Mouse (Mus musculus) mouse trophoblast stem cell (cell line): ENCODE data around the gene Cep162.

Source experiments
- in situ Hi-C, 2 experiments: fragments of 300-500 bp; cut with MseI, MboI; formaldehyde crosslinking; loops; 2 replicates in 1 of 2; 3 replicates in 1 of 2; pipeline ENCODE4 v1.15.1; 2025

Gene Cep162

GRCm38 (mm10) chr9:87254903-87255695 lies at the start of gene Cep162:
Gene Cep162, minus strand, starts transcription at chr9:87255536.
- in situ Hi-C loops, result no loop called here

- in situ Hi-C loops, result no loop called here
Measured at GRCm38 (mm10) chr9:87303196-87303595, 47.9 kb upstream of the Cep162 start.

- in situ Hi-C loops, result no loop called here
Measured at GRCm38 (mm10) chr9:87298900-87299299, 43.6 kb upstream of the Cep162 start.

GRCm38 (mm10) chr9:87297522-87297921 lies 42.2 kb upstream of the Cep162 start:
- in situ Hi-C loops, result no loop called here

- in situ Hi-C loops, result no loop called here
Measured at GRCm38 (mm10) chr9:87255696-87256030, 327 bp upstream of the Cep162 start.

GRCm38 (mm10) chr9:87248118-87248517 lies 7.2 kb downstream of the Cep162 start:
- in situ Hi-C loops, result loop anchor here (10.0 kb wide), 2 partner anchors 153 to 223 kb away; partner anchors contain the start of gene Cyb5r4 (in 1 of the 2)

- in situ Hi-C loops, result loop anchor here (10.0 kb wide), 2 partner anchors 153 to 223 kb away; partner anchors contain the start of gene Cyb5r4 (in 1 of the 2)
Measured at GRCm38 (mm10) chr9:87247678-87248077, 7.7 kb downstream of the Cep162 start.

- in situ Hi-C loops, result no loop called here
Measured at GRCm38 (mm10) chr9:87213204-87213603, 42.1 kb downstream of the Cep162 start.

- in situ Hi-C loops, result no loop called here
Measured at GRCm38 (mm10) chr9:87210830-87211339, 44.5 kb downstream of the Cep162 start.

- in situ Hi-C loops, result no loop called here
Measured at GRCm38 (mm10) chr9:87202431-87202830, 52.9 kb downstream of the Cep162 start.

- in situ Hi-C loops, result no loop called here
Measured at GRCm38 (mm10) chr9:87200919-87201318, 54.4 kb downstream of the Cep162 start.

- in situ Hi-C loops, result no loop called here
Measured at GRCm38 (mm10) chr9:87200426-87200825, 54.9 kb downstream of the Cep162 start.

GRCm38 (mm10) chr9:87198036-87198435 lies 57.3 kb downstream of the Cep162 start:
- in situ Hi-C loops, result no loop called here

GRCm38 (mm10) chr9:87197277-87197676 lies 58.1 kb downstream of the Cep162 start:
- in situ Hi-C loops, result no loop called here

GRCm38 (mm10) chr9:87193721-87194120 lies 61.6 kb downstream of the Cep162 start:
- in situ Hi-C loops, result no loop called here

GRCm38 (mm10) chr9:87187336-87187735 lies 68.0 kb downstream of the Cep162 start:
- in situ Hi-C loops, result no loop called here

- in situ Hi-C loops, result no loop called here
Measured at GRCm38 (mm10) chr9:87182231-87182630, 73.1 kb downstream of the Cep162 start.

- in situ Hi-C loops, result no loop called here
Measured at GRCm38 (mm10) chr9:87178534-87178933, 76.8 kb downstream of the Cep162 start.

- in situ Hi-C loops, result no loop called here
Measured at GRCm38 (mm10) chr9:87171517-87171916, 83.8 kb downstream of the Cep162 start.

GRCm38 (mm10) chr9:87170891-87171290 lies 84.4 kb downstream of the Cep162 start:
- in situ Hi-C loops, result no loop called here

GRCm38 (mm10) chr9:87169144-87169543 lies 86.2 kb downstream of the Cep162 start:
- in situ Hi-C loops, result no loop called here

GRCm38 (mm10) chr9:87168051-87168450 lies 87.3 kb downstream of the Cep162 start:
- in situ Hi-C loops, result no loop called here
